Mouse (Mus musculus) liver, embryonic 14.5 days (tissue): ENCODE results near the gene Slc30a2.

Experiments
- CTCF ChIP-seq: IDR thresholded peaks from 2 replicates; pipeline ENCODE4 v1.5.1; 2016; ENCODE audit warnings: antibody characterized with exemption, low read depth, control low read depth
- EP300 ChIP-seq: IDR thresholded peaks from 2 replicates; pipeline ENCODE4 v1.6.1; 2016; ENCODE audit warnings: antibody characterized with exemption, low read depth

GRCm38 (mm10) chr4:134298626-134299497, 44.1 kb upstream of the Slc30a2 start:
- TF ChIP-seq EP300 (no peak), CTCF (no peak)
